Mouse (Mus musculus): ENCODE measurements around the gene Eif3c. TPM values are rescaled to one million over a fixed set of nuclear protein-coding genes. Genes with fewer than 3 reads are reported as not detected.

Eif3c gene
- polyA plus RNA-seq, 1 experiment from 2014 or later, result 184 TPM

DNA sequence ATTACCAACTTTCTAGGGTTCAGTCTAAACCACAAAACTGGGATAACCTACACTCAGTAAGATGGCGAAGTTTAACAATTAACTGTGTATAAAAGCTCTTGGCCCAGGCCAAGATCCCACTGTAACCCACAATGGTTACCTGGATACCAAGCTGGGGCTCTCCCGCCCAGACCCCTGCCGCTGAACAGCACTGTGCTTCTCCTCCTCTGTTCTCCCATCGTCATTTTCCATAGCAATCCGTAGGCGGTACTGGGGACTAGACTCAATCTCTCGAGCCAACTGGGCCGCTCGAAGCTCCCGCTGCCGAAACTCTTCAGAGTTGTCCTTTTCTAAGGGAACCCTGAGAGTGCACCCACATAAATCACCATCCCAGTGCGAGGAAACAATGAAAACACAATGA, 68.2 kb downstream of the Eif3c start:
- Histone ChIP-seq H3K4me2 (ENCODE audit: low read length) (no peak overlapping the region), H3K4me1 (replicated peaks; ENCODE audit: control insufficient read depth, insufficient read depth, low read length) (peaks cover 5% of the 10 kb centered on the region), H3K27me3 (replicated peaks; ENCODE audit: control insufficient read depth, insufficient read depth, low read length) (no peaks in the 10 kb centered on the region), H3K9ac (ENCODE audit: low read length) (no peak overlapping the region), H3K9me3 (ENCODE audit: control insufficient read depth, low read length) (no peaks in the 10 kb centered on the region), H3K27ac (ENCODE audit: low read depth) (no peak overlapping the region), H3K36me3 (ENCODE audit: control insufficient read depth, insufficient read depth, low read length) (peaks cover 83% of the 10 kb centered on the region), H3K4me3 (ENCODE audit: low read depth, low read length) (no peak overlapping the region)
- DNase-seq (ENCODE audit: low spot score) (no peak), ATAC-seq (replicated peaks; ENCODE audit: low FRiP score, low TSS enrichment, low read depth) (no peak)
- WGBS, result 92% methylated on average over 12 of the region's 12 CpGs

- H3K27ac ChIP-seq (ENCODE audit: low read depth), result no peak overlapping the region
- no peak overlapping the region for H3K4me3 ChIP-seq (ENCODE audit: low read depth, low read length)
- H3K4me2 ChIP-seq (ENCODE audit: low read length), result no peak overlapping the region
- H3K36me3 ChIP-seq (ENCODE audit: control insufficient read depth, insufficient read depth, low read length), result peaks cover 98% of the 10 kb centered on the region
- ATAC-seq (replicated peaks; ENCODE audit: low FRiP score, low TSS enrichment, low read depth) (no peak), DNase-seq (ENCODE audit: low spot score) (no peak)
- WGBS, result 87% methylated on average over 5 of the region's 5 CpGs
- H3K9me3 ChIP-seq (ENCODE audit: control insufficient read depth, low read length), result no peaks in the 10 kb centered on the region
- peaks cover 5% of the 10 kb centered on the region for H3K4me1 ChIP-seq (replicated peaks; ENCODE audit: control insufficient read depth, insufficient read depth, low read length)
- H3K9ac ChIP-seq (ENCODE audit: low read length), result no peak overlapping the region
- no peaks in the 10 kb centered on the region for H3K27me3 ChIP-seq (replicated peaks; ENCODE audit: control insufficient read depth, insufficient read depth, low read length)
Observed at GRCm38 (mm10) chr7:126496475-126496874, 69.7 kb downstream of the Eif3c start.

Small RNAs within 50 kb of the gene (microRNA-seq; reads per million reads assigned to microRNA genes)
- gene Mir7059, result 1.4 reads per million, percentile 16 among the genes with 10 or more reads in this experiment

Other genes with a start within 250 kb of the Eif3c start
- 1.1 and 1.9 TPM in 2 replicates for gene Lat, start 196.8 kb downstream of the Eif3c start, polyA plus RNA-seq (2014; fragmentation: Nextera tagmentation; extraction: Ambion mirVana)
- gene Spns1, start 189.0 kb downstream of the Eif3c start, polyA plus RNA-seq (2014; fragmentation: Nextera tagmentation; extraction: Ambion mirVana), result 44.4 and 45.9 TPM in 2 replicates
- 2.3 and 2.6 TPM in 2 replicates for gene Nfatc2ip, start 169.7 kb downstream of the Eif3c start, polyA plus RNA-seq (2014; fragmentation: Nextera tagmentation; extraction: Ambion mirVana)
- not detected in 2 replicates for gene Cd19, start 151.5 kb downstream of the Eif3c start, polyA plus RNA-seq (2014; fragmentation: Nextera tagmentation; extraction: Ambion mirVana)
- 24.6 and 27.6 TPM in 2 replicates for gene Rabep2, start 137.7 kb downstream of the Eif3c start, polyA plus RNA-seq (2014; fragmentation: Nextera tagmentation; extraction: Ambion mirVana)
- 0.16 TPM in 1 of 2 replicates, not detected in the other for gene Atp2a1, start 103.3 kb downstream of the Eif3c start, polyA plus RNA-seq (2014; fragmentation: Nextera tagmentation; extraction: Ambion mirVana)
- gene Sh2b1, start 91.0 kb downstream of the Eif3c start, polyA plus RNA-seq (2014; fragmentation: Nextera tagmentation; extraction: Ambion mirVana), result 40.9 and 41.4 TPM in 2 replicates
- gene Tufm, start 79.0 kb downstream of the Eif3c start, polyA plus RNA-seq (2014; fragmentation: Nextera tagmentation; extraction: Ambion mirVana), result 188 and 192 TPM in 2 replicates
- gene Atxn2l, start 63.0 kb downstream of the Eif3c start, polyA plus RNA-seq (2014; fragmentation: Nextera tagmentation; extraction: Ambion mirVana), result 44.4 and 50.7 TPM in 2 replicates
- gene Apobr, start 18.5 kb upstream of the Eif3c start, polyA plus RNA-seq (2014; fragmentation: Nextera tagmentation; extraction: Ambion mirVana), result 0.60 and 1.1 TPM in 2 replicates
- 24.3 and 30.3 TPM in 2 replicates for gene Cln3, start 19.4 kb upstream of the Eif3c start, polyA plus RNA-seq (2014; fragmentation: Nextera tagmentation; extraction: Ambion mirVana)
- not detected in 2 replicates for gene Il27, start 28.5 kb upstream of the Eif3c start, polyA plus RNA-seq (2014; fragmentation: Nextera tagmentation; extraction: Ambion mirVana)
- gene Nupr1, start 64.5 kb upstream of the Eif3c start, polyA plus RNA-seq (2014; fragmentation: Nextera tagmentation; extraction: Ambion mirVana), result 6.6 and 27.3 TPM in 2 replicates
- 53.4 and 64.5 TPM in 2 replicates for gene Sgf29, start 82.9 kb upstream of the Eif3c start, polyA plus RNA-seq (2014; fragmentation: Nextera tagmentation; extraction: Ambion mirVana)
- gene Sult1a1, start 110.0 kb upstream of the Eif3c start, polyA plus RNA-seq (2014; fragmentation: Nextera tagmentation; extraction: Ambion mirVana), result 3.5 and 3.8 TPM in 2 replicates
- gene Bola2, start 129.0 kb upstream of the Eif3c start, polyA plus RNA-seq (2014; fragmentation: Nextera tagmentation; extraction: Ambion mirVana), result 140 and 159 TPM in 2 replicates
- gene Slx1b, start 129.4 kb upstream of the Eif3c start, polyA plus RNA-seq (2014; fragmentation: Nextera tagmentation; extraction: Ambion mirVana), result 7.1 and 8.4 TPM in 2 replicates
- 35.1 and 35.9 TPM in 2 replicates for gene Coro1a, start 141.4 kb upstream of the Eif3c start, polyA plus RNA-seq (2014; fragmentation: Nextera tagmentation; extraction: Ambion mirVana)
- gene Mapk3, start 193.2 kb upstream of the Eif3c start, polyA plus RNA-seq (2014; fragmentation: Nextera tagmentation; extraction: Ambion mirVana), result 101 and 104 TPM in 2 replicates
- gene Gdpd3, start 199.9 kb upstream of the Eif3c start, polyA plus RNA-seq (2014; fragmentation: Nextera tagmentation; extraction: Ambion mirVana), result 3.6 and 3.9 TPM in 2 replicates
- gene Ypel3, start 210.5 kb upstream of the Eif3c start, polyA plus RNA-seq (2014; fragmentation: Nextera tagmentation; extraction: Ambion mirVana), result 105 and 106 TPM in 2 replicates
- 0.36 and 0.47 TPM in 2 replicates for gene Tbx6, start 215.1 kb upstream of the Eif3c start, polyA plus RNA-seq (2014; fragmentation: Nextera tagmentation; extraction: Ambion mirVana)
- gene Ppp4c, start 226.1 kb upstream of the Eif3c start, polyA plus RNA-seq (2014; fragmentation: Nextera tagmentation; extraction: Ambion mirVana), result 277 and 280 TPM in 2 replicates
- gene Fam57b, start 231.3 kb upstream of the Eif3c start, polyA plus RNA-seq (2014; fragmentation: Nextera tagmentation; extraction: Ambion mirVana), result 1.5 and 1.8 TPM in 2 replicates

All from intestine, embryonic 14.5 days (tissue).